Mouse (Mus musculus) left cerebral cortex, adult 2 months (tissue): Measurements from ENCODE around the gene Mxi1. TPM values are rescaled to one million over a fixed set of nuclear protein-coding genes. Genes with fewer than 3 reads are reported as not detected.

Experiments used
- DNase-seq, 2 experiments: peaks; one replicate each; pipeline ENCODE4 v3.0.0; 2021 to 2022; ENCODE audit warnings: low spot score in 2 of 2, mixed read lengths in 1 of 2; ENCODE audit errors: extremely low spot score in 1 of 2
- H3K27ac ChIP-seq: fragments of 200-600 bp; 2 replicates; pipeline ENCODE4 v1.8.1; 2022
- H3K4me3 ChIP-seq: fragments of 200-600 bp; 2 replicates; pipeline ENCODE4 v1.8.1; 2022
- CTCF ChIP-seq: fragments of 200-600 bp; IDR thresholded peaks from 2 replicates; pipeline ENCODE4 v1.8.1; 2022; ENCODE audit warnings: antibody characterized with exemption, mild to moderate bottlenecking, moderate library complexity
- intact Hi-C: fragments of 180-260 bp; cut with DNase I; formaldehyde crosslinking; loops from one replicate; pipeline ENCODE4 v1.15.1; 2025
- total RNA-seq, 2 experiments: library from RNA; stranded (reverse); gene quantifications; 2 replicates each; pipeline ENCODE4 v1.2.3; 2021

The Mxi1 gene
- total RNA-seq, 2 experiments from 2014 or later: 85.3 to 89.6 TPM

- Histone ChIP-seq H3K27ac (peak overlapping the region; percentile 87), H3K4me3 (0 out of 2 replicates have a peak overlapping the region, but pooled peaks have one; percentile 3)
- no peak for TF ChIP-seq CTCF
- DNase-seq: no peak
- intact Hi-C loops: no loop called here
These were observed 50.1 kb downstream of the Mxi1 start for GRCm38 (mm10) chr19:53360265-53360958.

- Histone ChIP-seq H3K27ac (no peak overlapping the region; the same call in 1 of the 2 replicates), H3K4me3 (no peak overlapping the region)
- intact Hi-C loops: no loop called here
- DNase-seq: no peak
- peak; percentile 48 for TF ChIP-seq CTCF
These were observed 52.6 kb downstream of the Mxi1 start for GRCm38 (mm10) chr19:53362967-53363366.

DNA sequence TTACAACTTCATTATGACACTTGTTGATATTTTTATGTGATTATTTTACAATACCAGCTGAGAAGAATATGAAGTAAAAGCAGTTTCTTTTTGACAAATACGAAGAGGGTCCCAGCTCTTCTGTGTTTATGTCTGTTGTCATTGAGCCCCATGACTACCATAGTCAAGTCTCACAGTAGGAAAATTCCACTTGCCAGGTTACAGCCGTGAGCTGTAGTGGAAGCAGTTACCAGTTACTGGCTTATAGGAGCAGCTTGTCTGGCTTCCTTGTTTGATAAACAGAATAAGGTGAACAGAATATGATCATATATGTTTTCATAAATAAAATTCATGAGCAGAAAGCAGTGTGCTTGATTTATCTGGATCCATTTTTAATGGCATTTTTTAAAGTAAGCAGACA is 54.2 kb downstream of the Mxi1 start:
- Histone ChIP-seq H3K27ac (peak overlapping the region; percentile 74), H3K4me3 (no peak overlapping the region)
- DNase-seq: no peak
- intact Hi-C loops: loop anchor here (2.0 kb wide), 2 partner anchors 36 to 222 kb away; no protein-coding TSS in a partner anchor
- no peak for TF ChIP-seq CTCF

- no peak for TF ChIP-seq CTCF
- Histone ChIP-seq H3K27ac (peak overlapping the region; percentile 74), H3K4me3 (peak overlapping the region; percentile 2; the same call in 1 of the 2 replicates)
- intact Hi-C loops: loop anchor here (1.0 to 5.0 kb wide), 4 partner anchors 12 to 358 kb away; no protein-coding TSS in a partner anchor
- peak; percentile 54 to 58 for DNase-seq
These were observed 54.6 kb downstream of the Mxi1 start for GRCm38 (mm10) chr19:53364963-53365362.

- intact Hi-C loops: loop anchor here (5.0 kb wide), 1 partner anchor 359 kb away; no protein-coding TSS in a partner anchor
- H3K27ac ChIP-seq: peak overlapping the region; percentile 74
- no peak for TF ChIP-seq CTCF
These were observed 55.9 kb downstream of the Mxi1 start for GRCm38 (mm10) chr19:53366057-53366775.

GRCm38 (mm10) chr19:53366881-53367280 is 56.6 kb downstream of the Mxi1 start:
- TF ChIP-seq CTCF: peak; percentile 27; the same call in 1 of the 2 replicates
- peak overlapping the region; percentile 74; the same call in 1 of the 2 replicates for H3K27ac ChIP-seq
- intact Hi-C loops: loop anchor here (5.0 kb wide), 1 partner anchor 360 kb away; no protein-coding TSS in a partner anchor
- no peak for DNase-seq
- H3K4me3 ChIP-seq: no peak overlapping the region

More at GRCm38 (mm10) chr19:53366057-53366775, 55.9 kb downstream of the Mxi1 start:
- no peak for DNase-seq
- no peak overlapping the region for H3K4me3 ChIP-seq

DNA sequence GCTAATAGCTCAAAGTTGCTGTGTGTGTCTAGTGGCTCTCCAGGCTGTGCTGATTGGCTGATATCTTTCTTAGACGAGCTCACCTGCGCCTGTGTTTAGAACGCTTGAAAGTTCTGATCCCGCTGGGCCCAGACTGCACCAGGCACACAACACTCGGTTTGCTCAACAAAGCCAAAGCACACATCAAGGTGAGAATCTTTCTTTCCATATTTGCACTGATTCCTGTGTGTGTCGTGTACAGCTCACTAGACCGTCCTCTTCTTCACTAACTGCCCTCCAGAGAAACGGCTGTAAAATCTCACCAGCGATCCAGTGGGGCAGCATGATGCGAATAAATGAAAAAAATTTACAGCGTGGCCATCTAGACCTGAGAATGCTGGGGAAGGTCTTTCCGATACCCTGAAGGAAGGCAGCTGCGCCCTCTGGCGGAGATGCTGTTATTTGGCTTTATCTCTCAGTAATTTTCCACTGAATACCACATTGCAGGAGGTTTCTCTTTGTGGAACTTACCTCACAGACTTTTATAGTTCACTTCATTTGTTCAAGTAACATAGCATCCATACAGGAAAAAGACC is 59.2 kb downstream of the Mxi1 start:
- no peak overlapping the region for H3K4me3 ChIP-seq
- intact Hi-C loops: loop anchor here (1.0 to 5.0 kb wide), 3 partner anchors 59 to 362 kb away; partner anchors contain the start of gene Mxi1
- peak; percentile 95 for TF ChIP-seq CTCF
- DNase-seq: peak; percentile 76 to 87
- H3K27ac ChIP-seq: peak overlapping the region; percentile 37; the same call in 1 of the 2 replicates

- intact Hi-C loops: no loop called here
- Histone ChIP-seq H3K4me3 (no peak overlapping the region), H3K27ac (peak overlapping the region; percentile 37; the same call in 1 of the 2 replicates)
- DNase-seq: no peak
- TF ChIP-seq CTCF: no peak
These were observed 59.9 kb downstream of the Mxi1 start for GRCm38 (mm10) chr19:53370233-53370632.

GRCm38 (mm10) chr19:53371666-53372065 is 61.3 kb downstream of the Mxi1 start, which contains the start of gene Gm10197:
TSS of gene Gm10197 (minus strand) at chr19:53371766.
- Histone ChIP-seq H3K27ac (no peak within 1 kb of the TSS), H3K4me3 (no peak within 1 kb of the TSS)
- intact Hi-C loops: no loop called here
- TF ChIP-seq CTCF: no peak
- DNase-seq: no peak

DNA sequence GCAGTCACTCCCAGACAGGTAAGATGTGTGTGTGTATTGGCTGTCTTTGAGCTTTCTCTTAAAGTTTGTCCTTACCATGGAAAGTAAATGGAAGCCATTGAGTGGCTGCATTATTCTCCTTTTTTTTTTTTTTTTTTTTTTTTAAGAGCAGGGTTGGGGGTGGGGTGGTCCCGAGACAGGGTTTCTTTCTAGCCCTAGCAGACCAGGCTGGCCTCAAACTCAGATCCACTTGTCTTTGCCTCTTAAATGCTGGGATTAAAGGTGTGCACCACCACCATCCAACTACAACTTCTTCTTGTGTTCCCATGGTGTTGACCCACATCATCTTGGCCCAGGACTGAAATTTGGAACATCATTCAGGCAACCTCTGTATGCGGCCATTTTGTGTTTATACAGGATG is 63.3 kb downstream of the Mxi1 start:
- Histone ChIP-seq H3K4me3 (no peak overlapping the region), H3K27ac (no peak overlapping the region)
- intact Hi-C loops: no loop called here
- no peak for DNase-seq
- TF ChIP-seq CTCF: no peak

DNA sequence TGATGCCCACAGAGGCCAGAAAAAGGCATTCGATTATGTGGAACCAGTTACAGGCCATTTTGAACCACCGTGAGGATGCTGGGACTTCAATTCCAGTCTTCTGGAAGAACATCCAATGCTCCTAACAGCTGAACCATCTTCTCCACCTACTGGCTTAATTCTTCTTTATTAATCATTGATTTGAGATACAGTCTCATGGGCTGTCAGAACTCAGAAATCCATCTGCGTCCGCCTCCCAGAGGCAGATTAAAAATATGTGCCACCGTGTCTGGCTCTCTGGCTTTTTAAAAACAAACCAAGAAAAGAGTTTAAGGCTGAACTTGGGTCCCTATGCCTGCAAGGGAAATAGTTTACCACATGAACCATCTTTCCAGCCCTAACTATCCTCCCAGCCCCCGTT is 65.0 kb downstream of the Mxi1 start:
- no peak overlapping the region for H3K4me3 ChIP-seq
- no peak for TF ChIP-seq CTCF
- H3K27ac ChIP-seq: no peak overlapping the region
- intact Hi-C loops: loop anchor here (2.0 kb wide), 1 partner anchor 14 kb away; no protein-coding TSS in a partner anchor
- no peak for DNase-seq
